Mouse (Mus musculus) thymus, postnatal 14 days (tissue): ENCODE results near the gene 1600015I10Rik.

ENCODE experiments used
- DNase-seq: peaks from one replicate; pipeline ENCODE4 v3.0.0; 2021

1600015I10Rik gene

GRCm38 (mm10) chr6:48967868-48968267 is 38.2 kb downstream of the 1600015I10Rik start:
- no peak for DNase-seq

- no peak for DNase-seq
Measured at GRCm38 (mm10) chr6:48974663-48975062, 45.0 kb downstream of the 1600015I10Rik start, which contains the start of gene Doxl2. Gene Doxl2, plus strand, starts transcription at chr6:48974963.

GRCm38 (mm10) chr6:48979616-48980015 is 49.9 kb downstream of the 1600015I10Rik start:
- no peak for DNase-seq

GRCm38 (mm10) chr6:48982305-48982704 is 52.6 kb downstream of the 1600015I10Rik start:
- DNase-seq, result no peak
